Mouse (Mus musculus): Measurements from ENCODE around the gene Grid1. TPM values are rescaled to one million over a fixed set of nuclear protein-coding genes. Genes with fewer than 3 reads are reported as not detected.

The Grid1 gene
- polyA plus RNA-seq (2011; ENCODE audit: insufficient read length, low read depth, missing spikeins) = not detected in 2 replicates

DNA sequence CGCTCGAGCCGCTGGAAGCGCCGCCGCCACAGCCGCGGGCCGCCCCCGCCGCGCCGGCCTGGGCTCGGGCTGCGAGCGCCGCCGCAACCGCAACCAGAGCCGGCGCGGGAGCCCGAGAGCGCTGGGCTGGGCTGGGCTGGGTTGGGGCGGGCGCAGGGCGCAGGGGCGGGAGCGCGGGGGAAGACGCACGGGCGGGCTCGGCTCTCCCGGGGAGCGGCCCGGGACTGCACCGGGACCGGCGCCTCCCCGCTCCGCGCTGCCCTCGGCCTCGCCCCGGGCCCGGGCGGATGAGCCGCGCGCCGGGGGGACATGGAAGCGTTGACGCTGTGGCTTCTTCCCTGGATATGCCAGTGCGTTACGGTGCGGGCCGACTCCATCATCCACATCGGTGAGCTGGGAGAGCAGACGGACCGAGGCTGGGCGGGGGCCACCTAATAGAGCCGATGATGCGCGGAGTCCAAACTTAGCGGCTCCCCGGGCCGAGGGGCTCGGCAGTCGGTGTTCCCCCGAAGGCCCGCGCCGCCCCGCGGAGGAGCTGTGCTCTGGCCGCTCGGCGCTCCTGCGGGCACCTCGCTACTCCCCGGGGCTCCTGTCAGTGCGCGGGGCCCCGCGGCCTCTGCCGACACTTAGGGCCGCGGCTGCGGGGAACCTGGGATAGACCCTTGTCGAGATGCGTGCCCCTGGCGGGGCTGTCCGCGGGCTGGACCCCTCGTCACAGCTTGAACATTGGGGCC is at the start of gene Grid1:
TSS of gene Grid1 (plus strand) at position 190 of the 734 bp plus-strand sequence.
- Histone ChIP-seq H3K4me3 (ENCODE audit: insufficient read depth, low read length) (peak within 1 kb of the TSS; percentile 26), H3K27ac (ENCODE audit: insufficient read depth, low read length) (no peak within 1 kb of the TSS), H3K4me1 (ENCODE audit: control insufficient read depth, insufficient read depth, low read length) (no peaks in the 10 kb centered on the region)
- TF ChIP-seq CTCF (IDR thresholded peaks at IDR 0.05; ENCODE audit: borderline replicate concordance, insufficient read depth, low read length) = no peak
- no peak for TF ChIP-seq POLR2A (IDR thresholded peaks at IDR 0.05; ENCODE audit: low read depth, low read length)

- H3K4me3 ChIP-seq (ENCODE audit: insufficient read depth, low read length) = no peak overlapping the region
- H3K27ac ChIP-seq (ENCODE audit: insufficient read depth, low read length) = no peak overlapping the region
- no peaks in the 10 kb centered on the region for H3K4me1 ChIP-seq (ENCODE audit: control insufficient read depth, insufficient read depth, low read length)
- TF ChIP-seq CTCF (IDR thresholded peaks at IDR 0.05; ENCODE audit: borderline replicate concordance, insufficient read depth, low read length) (no peak), POLR2A (IDR thresholded peaks at IDR 0.05; ENCODE audit: low read depth, low read length) (no peak)
Observed at GRCm38 (mm10) chr14:34770467-34770866, 49.4 kb upstream of the Grid1 start.

DNA sequence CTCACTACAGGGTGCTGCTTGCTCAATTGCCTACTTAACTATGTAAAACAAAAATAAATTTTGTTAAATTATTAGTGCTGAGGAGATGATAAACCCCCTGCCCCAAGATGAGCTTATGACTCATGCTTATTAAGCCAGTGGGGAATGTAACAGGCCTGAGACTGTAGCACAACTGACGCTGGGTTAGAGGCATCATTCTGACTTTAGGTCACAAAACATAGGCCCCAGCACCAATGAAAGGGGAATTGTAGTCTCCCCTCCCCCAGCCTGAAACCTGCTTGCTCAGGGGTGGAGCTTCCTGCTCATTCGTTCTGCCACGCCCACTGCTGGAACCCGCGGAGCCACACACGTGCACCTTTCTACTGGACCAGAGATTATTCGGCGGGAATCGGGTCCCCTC is 48.3 kb upstream of the Grid1 start:
- TF ChIP-seq POLR2A (IDR thresholded peaks at IDR 0.05; ENCODE audit: low read depth, low read length) = no peak
- no peaks in the 10 kb centered on the region for H3K4me1 ChIP-seq (ENCODE audit: control insufficient read depth, insufficient read depth, low read length)

GRCm38 (mm10) chr14:34772132-34772531 is 47.8 kb upstream of the Grid1 start:
- no peak overlapping the region for H3K27ac ChIP-seq (ENCODE audit: insufficient read depth, low read length)
- H3K4me1 ChIP-seq (ENCODE audit: control insufficient read depth, insufficient read depth, low read length) = no peaks in the 10 kb centered on the region
- no peak overlapping the region for H3K4me3 ChIP-seq (ENCODE audit: insufficient read depth, low read length)
- TF ChIP-seq POLR2A (IDR thresholded peaks at IDR 0.05; ENCODE audit: low read depth, low read length) (no peak), CTCF (IDR thresholded peaks at IDR 0.05; ENCODE audit: borderline replicate concordance, insufficient read depth, low read length) (no peak)

More for the DNA sequence above, 48.3 kb upstream of the Grid1 start:
- Histone ChIP-seq H3K4me3 (ENCODE audit: insufficient read depth, low read length) (no peak overlapping the region), H3K27ac (ENCODE audit: insufficient read depth, low read length) (no peak overlapping the region)

DNA sequence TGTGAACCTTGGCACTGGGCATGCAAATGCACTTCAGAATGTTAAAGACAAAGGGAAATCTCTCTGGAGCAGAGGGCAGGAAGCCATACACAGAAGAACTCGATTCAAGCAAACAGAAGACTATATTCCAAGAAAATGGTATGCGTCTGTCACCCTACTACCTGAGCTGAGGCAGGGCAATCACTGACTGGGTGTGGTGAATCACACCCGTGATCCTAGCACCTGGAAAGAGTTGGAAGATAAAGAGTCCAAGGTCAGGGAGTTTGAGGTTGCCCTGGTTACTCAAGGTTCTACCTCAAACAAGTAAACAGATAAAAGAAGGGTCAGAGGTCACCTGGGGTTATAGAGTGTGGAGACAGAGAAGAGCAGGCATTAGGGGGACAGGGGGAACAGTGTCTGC is 46.2 kb upstream of the Grid1 start:
- TF ChIP-seq CTCF (IDR thresholded peaks at IDR 0.05; ENCODE audit: borderline replicate concordance, insufficient read depth, low read length) (no peak), POLR2A (IDR thresholded peaks at IDR 0.05; ENCODE audit: low read depth, low read length) (no peak)
- Histone ChIP-seq H3K4me3 (ENCODE audit: insufficient read depth, low read length) (no peak overlapping the region), H3K27ac (ENCODE audit: insufficient read depth, low read length) (no peak overlapping the region), H3K4me1 (ENCODE audit: control insufficient read depth, insufficient read depth, low read length) (no peaks in the 10 kb centered on the region)

- no peak overlapping the region for H3K4me3 ChIP-seq (ENCODE audit: insufficient read depth, low read length)
- H3K4me1 ChIP-seq (ENCODE audit: control insufficient read depth, insufficient read depth, low read length) = no peaks in the 10 kb centered on the region
- no peak overlapping the region for H3K27ac ChIP-seq (ENCODE audit: insufficient read depth, low read length)
- TF ChIP-seq CTCF (IDR thresholded peaks at IDR 0.05; ENCODE audit: borderline replicate concordance, insufficient read depth, low read length) = no peak
- TF ChIP-seq POLR2A (IDR thresholded peaks at IDR 0.05; ENCODE audit: low read depth, low read length) = no peak
Observed at GRCm38 (mm10) chr14:34774231-34774630, 45.7 kb upstream of the Grid1 start.

GRCm38 (mm10) chr14:34776719-34777385 is 43.1 kb upstream of the Grid1 start:
- H3K27ac ChIP-seq (ENCODE audit: insufficient read depth, low read length) = no peak overlapping the region
- no peaks in the 10 kb centered on the region for H3K4me1 ChIP-seq (ENCODE audit: control insufficient read depth, insufficient read depth, low read length)
- no peak for TF ChIP-seq POLR2A (IDR thresholded peaks at IDR 0.05; ENCODE audit: low read depth, low read length)
- TF ChIP-seq CTCF (IDR thresholded peaks at IDR 0.05; ENCODE audit: borderline replicate concordance, insufficient read depth, low read length) = no peak
- H3K4me3 ChIP-seq (ENCODE audit: insufficient read depth, low read length) = no peak overlapping the region

DNA sequence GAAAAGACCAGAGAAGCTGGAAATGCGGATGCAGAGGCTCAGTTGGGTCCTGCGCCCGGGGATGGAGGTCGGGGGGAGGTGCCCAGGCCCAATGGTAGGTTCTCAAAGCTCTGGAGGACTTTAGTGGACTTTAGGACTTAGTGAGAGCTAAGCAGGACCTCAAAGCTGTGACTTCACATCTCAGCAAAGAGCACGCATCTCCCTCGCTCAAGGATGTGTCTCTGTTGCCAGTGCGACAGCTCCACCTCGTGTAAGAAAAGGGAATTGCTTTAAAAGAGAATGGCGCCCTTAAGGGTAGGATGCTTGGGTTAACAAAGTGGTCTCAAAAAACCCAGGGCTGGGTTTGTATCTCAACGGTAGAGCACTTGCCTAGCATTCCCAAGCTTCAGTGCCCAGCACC is 42.1 kb upstream of the Grid1 start:
- Histone ChIP-seq H3K4me1 (ENCODE audit: control insufficient read depth, insufficient read depth, low read length) (no peaks in the 10 kb centered on the region), H3K4me3 (ENCODE audit: insufficient read depth, low read length) (no peak overlapping the region), H3K27ac (ENCODE audit: insufficient read depth, low read length) (no peak overlapping the region)
- TF ChIP-seq CTCF (IDR thresholded peaks at IDR 0.05; ENCODE audit: borderline replicate concordance, insufficient read depth, low read length) (peak; percentile 96), POLR2A (IDR thresholded peaks at IDR 0.05; ENCODE audit: low read depth, low read length) (no peak)

DNA sequence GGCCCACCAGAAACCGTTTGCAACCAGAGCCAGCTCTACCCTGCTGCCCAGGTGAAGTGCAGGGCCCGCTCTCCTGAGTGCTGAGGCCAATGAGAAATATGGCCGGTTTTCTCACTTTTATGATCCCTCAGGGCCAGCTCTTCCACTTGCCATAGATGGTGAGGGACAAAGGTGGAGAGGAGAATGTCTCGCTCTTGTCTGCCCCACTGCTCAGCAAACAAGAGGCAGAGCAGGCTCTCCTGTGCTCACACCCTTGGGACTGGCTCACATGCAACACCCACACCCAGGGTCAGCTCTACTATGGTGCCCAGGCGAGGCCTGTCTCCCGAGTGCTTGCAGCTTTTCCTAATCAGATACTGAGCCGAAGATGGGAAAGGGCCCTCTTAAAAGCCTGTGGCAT is 41.1 kb upstream of the Grid1 start:
- TF ChIP-seq CTCF (IDR thresholded peaks at IDR 0.05; ENCODE audit: borderline replicate concordance, insufficient read depth, low read length) (no peak), POLR2A (IDR thresholded peaks at IDR 0.05; ENCODE audit: low read depth, low read length) (no peak)
- Histone ChIP-seq H3K27ac (ENCODE audit: insufficient read depth, low read length) (no peak overlapping the region), H3K4me3 (ENCODE audit: insufficient read depth, low read length) (no peak overlapping the region), H3K4me1 (ENCODE audit: control insufficient read depth, insufficient read depth, low read length) (no peaks in the 10 kb centered on the region)

DNA sequence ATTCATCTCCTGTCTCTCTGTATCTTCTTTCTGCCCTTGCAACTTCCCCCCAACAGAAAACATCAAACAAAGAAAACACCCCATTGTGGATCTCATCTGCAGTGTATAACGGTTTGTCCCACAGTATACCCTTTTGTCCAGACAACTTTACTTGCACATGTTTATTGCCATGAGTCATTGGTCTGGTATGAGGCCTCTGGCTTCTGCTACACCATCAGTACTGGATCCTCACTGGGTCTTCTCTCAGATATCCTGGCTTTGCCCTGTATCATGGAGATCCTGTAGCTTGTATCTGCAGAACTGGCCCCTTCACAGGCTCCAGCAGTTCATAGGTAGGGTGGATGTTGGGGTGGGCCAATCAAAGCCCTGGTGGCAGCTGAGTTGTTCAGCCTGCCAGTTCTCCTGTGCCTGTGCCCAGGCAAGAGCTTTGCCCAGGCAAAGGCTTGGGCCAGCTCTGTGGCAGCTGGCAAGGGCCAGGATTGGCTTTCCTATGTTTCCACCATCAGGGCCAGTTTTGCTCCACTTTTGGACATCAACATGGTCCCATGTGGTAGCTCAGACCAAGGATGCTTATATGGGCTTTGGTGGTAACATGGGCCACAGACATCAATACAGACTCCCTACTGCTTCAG is 26.4 kb upstream of the Grid1 start:
- Histone ChIP-seq H3K4me3 (ENCODE audit: insufficient read depth, low read length) (no peak overlapping the region), H3K27ac (ENCODE audit: insufficient read depth, low read length) (peak overlapping the region; percentile 12; the same call in 1 of the 2 replicates), H3K4me1 (ENCODE audit: control insufficient read depth, insufficient read depth, low read length) (no peaks in the 10 kb centered on the region)
- no peak for TF ChIP-seq CTCF (IDR thresholded peaks at IDR 0.05; ENCODE audit: borderline replicate concordance, insufficient read depth, low read length)
- no peak for TF ChIP-seq POLR2A (IDR thresholded peaks at IDR 0.05; ENCODE audit: low read depth, low read length)

Data from embryonic fibroblast, embryonic 13.5 days (primary cell).